Mouse (Mus musculus) heart, adult 2 months (tissue): Measurements from ENCODE around the gene AC134908.4. TPM values are rescaled to one million over a fixed set of nuclear protein-coding genes. Genes with fewer than 3 reads are reported as not detected.

Experiments used
- DNase-seq, 2 experiments: peaks; one replicate each; pipeline ENCODE4 v3.0.0; 2021
- H3K27ac ChIP-seq: fragments of 200-600 bp; 2 replicates; pipeline ENCODE4 v1.8.1; 2022
- H3K27me3 ChIP-seq: fragments of 200-500 bp; 2 replicates; pipeline ENCODE4 v1.6.1; 2012; ENCODE audit warnings: mild to moderate bottlenecking, low read length, inconsistent platforms, mixed read lengths; ENCODE audit not compliant: control insufficient read depth, insufficient read depth
- H3K36me3 ChIP-seq: fragments of 200-500 bp; 2 replicates; pipeline ENCODE4 v1.6.1; 2012; ENCODE audit warnings: low read length, inconsistent platforms; ENCODE audit not compliant: control insufficient read depth, insufficient read depth
- H3K4me1 ChIP-seq: fragments of 200-500 bp; 2 replicates; pipeline ENCODE4 v1.6.1; 2011; ENCODE audit warnings: low read length; ENCODE audit not compliant: control insufficient read depth, insufficient read depth
- H3K4me3 ChIP-seq: fragments of 200-600 bp; 2 replicates; pipeline ENCODE4 v1.8.1; 2022
- H3K79me2 ChIP-seq: fragments of 200-500 bp; replicated peaks from 2 replicates; pipeline ENCODE4 v1.6.1; 2012; ENCODE audit warnings: mild to moderate bottlenecking, inconsistent platforms, low read length, moderate library complexity, mixed read lengths; ENCODE audit not compliant: control insufficient read depth, insufficient read depth
- H3K9ac ChIP-seq: fragments of 200-500 bp; 2 replicates; pipeline ENCODE4 v1.6.1; 2012; ENCODE audit warnings: low read depth, mild to moderate bottlenecking, control low read depth, inconsistent platforms, low read length, mixed read lengths
- CTCF ChIP-seq: fragments of 200-600 bp; IDR thresholded peaks from 2 replicates; pipeline ENCODE4 v1.8.1; 2022; ENCODE audit warnings: antibody characterized with exemption, mild to moderate bottlenecking, moderate library complexity
- EP300 ChIP-seq: fragments of 200-500 bp; IDR thresholded peaks from 2 replicates; pipeline ENCODE4 v1.6.1; 2011; ENCODE audit warnings: low read depth, low read length, control low read depth; ENCODE audit not compliant: insufficient read depth
- POLR2A ChIP-seq: fragments of 200-500 bp; IDR thresholded peaks from 2 replicates; pipeline ENCODE4 v1.6.1; 2011; ENCODE audit warnings: mild to moderate bottlenecking, low read depth, low read length, control low read depth; ENCODE audit not compliant: insufficient read depth
- WGBS: fragments of 180-500 bp; shearing (Covaris S2); methylation state at CpG from one replicate; pipeline ENCODE4 v1.1.7; 2018; 5-methylcytosine and 5-hydroxymethylcytosine counted together
- intact Hi-C: fragments of 180-260 bp; cut with DNase I; formaldehyde crosslinking; loops from one replicate; pipeline ENCODE4 v1.15.1; 2025
- polyA plus RNA-seq: library from polyadenylated mRNA; depleted of rRNA; stranded (reverse); fragments of >200 nt; gene quantifications from 2 replicates; pipeline ENCODE4 v1.2.3, GENCODE M21; 2012
- total RNA-seq, 2 experiments: library from RNA; stranded (reverse); gene quantifications; 2 replicates each; pipeline ENCODE4 v1.2.3; 2021

Gene AC134908.4
- total and polyA plus RNA-seq, 3 experiments: not detected

- Histone ChIP-seq H3K27me3 (no peaks in the 10 kb centered on the region), H3K4me1 (peaks cover 12% of the 10 kb centered on the region), H3K79me2 (no peaks in the 10 kb centered on the region; the same call in 1 of the 2 replicates), H3K36me3 (no peaks in the 10 kb centered on the region; the same call in 1 of the 2 replicates), H3K4me3 (peak overlapping the region; percentile 83), H3K27ac (no peak overlapping the region), H3K9ac (peak overlapping the region; percentile 85; the same call in 1 of the 2 replicates)
- 33% methylated on average over 8 of the region's 8 CpGs for WGBS
- 0 out of 2 replicates have a peak, but pooled peaks have one; percentile 19 for TF ChIP-seq POLR2A
- TF ChIP-seq CTCF: no peak
- intact Hi-C loops: loop anchor here (5.0 kb wide), 1 partner anchor 38 kb away; the partner anchor contains the start of gene Mcrip2
- no peak for DNase-seq
These were observed 34.1 kb upstream of the AC134908.4 start for GRCm38 (mm10) chr17:25829558-25830017.

- H3K27me3 ChIP-seq: no peaks in the 10 kb centered on the region
- under 1% methylated on average over 32 of the region's 32 CpGs for WGBS
- DNase-seq: peak; percentile 85 to 86
- peak within 1 kb of the TSS; percentile 83 for H3K4me3 ChIP-seq
- peak within 1 kb of the TSS; percentile 81 for H3K27ac ChIP-seq
- H3K9ac ChIP-seq: peak within 1 kb of the TSS; percentile 85
- H3K36me3 ChIP-seq: no peaks in the 10 kb centered on the region; the same call in 1 of the 2 replicates
- TF ChIP-seq POLR2A: peak; percentile 84
- TF ChIP-seq CTCF: peak; percentile 58
- no peak for TF ChIP-seq EP300
- H3K79me2 ChIP-seq: no peaks in the 10 kb centered on the region; the same call in 1 of the 2 replicates
- peaks cover 16% of the 10 kb centered on the region for H3K4me1 ChIP-seq
- intact Hi-C loops: no loop called here
These were observed 33.5 kb upstream of the AC134908.4 start, which contains the start of gene Jmjd8 for GRCm38 (mm10) chr17:25828712-25829557. Jmjd8 (plus strand) TSS chr17:25828867.

- Histone ChIP-seq H3K4me3 (peak overlapping the region; percentile 83), H3K27me3 (no peaks in the 10 kb centered on the region), H3K4me1 (peaks cover 17% of the 10 kb centered on the region), H3K9ac (no peak overlapping the region), H3K79me2 (no peaks in the 10 kb centered on the region; the same call in 1 of the 2 replicates), H3K27ac (peak overlapping the region; percentile 81), H3K36me3 (no peaks in the 10 kb centered on the region; the same call in 1 of the 2 replicates)
- TF ChIP-seq CTCF (no peak), POLR2A (no peak), EP300 (no peak)
- WGBS: 86% methylated on average over 8 of the region's 8 CpGs
- intact Hi-C loops: no loop called here
- DNase-seq: no peak
These were observed 32.8 kb upstream of the AC134908.4 start for GRCm38 (mm10) chr17:25828223-25828594.

GRCm38 (mm10) chr17:25827546-25828222, 32.2 kb upstream of the AC134908.4 start:
- H3K4me1 ChIP-seq: peaks cover 17% of the 10 kb centered on the region
- H3K4me3 ChIP-seq: no peak overlapping the region
- 94% methylated on average over 22 of the region's 22 CpGs for WGBS
- H3K27ac ChIP-seq: no peak overlapping the region
- TF ChIP-seq POLR2A (no peak), CTCF (no peak), EP300 (no peak)
- H3K9ac ChIP-seq: no peak overlapping the region
- H3K79me2 ChIP-seq: no peaks in the 10 kb centered on the region; the same call in 1 of the 2 replicates
- H3K36me3 ChIP-seq: no peaks in the 10 kb centered on the region; the same call in 1 of the 2 replicates
- no peaks in the 10 kb centered on the region for H3K27me3 ChIP-seq
- intact Hi-C loops: no loop called here
- DNase-seq: peak in 1 of 2 experiments; percentile 18

GRCm38 (mm10) chr17:25827011-25827410, 31.6 kb upstream of the AC134908.4 start:
- intact Hi-C loops: no loop called here
- WGBS: 94% methylated on average over 13 of the region's 13 CpGs
- Histone ChIP-seq H3K79me2 (no peaks in the 10 kb centered on the region; the same call in 1 of the 2 replicates), H3K9ac (no peak overlapping the region), H3K27ac (no peak overlapping the region), H3K4me1 (peaks cover 16% of the 10 kb centered on the region), H3K27me3 (no peaks in the 10 kb centered on the region), H3K36me3 (no peaks in the 10 kb centered on the region; the same call in 1 of the 2 replicates), H3K4me3 (no peak overlapping the region)
- TF ChIP-seq CTCF (no peak), POLR2A (no peak), EP300 (no peak)
- DNase-seq: no peak
